Mouse (Mus musculus) erythroid progenitor cell, adult 5-6 weeks (primary cell): ENCODE results near the gene Morn3. TPM values are rescaled to one million over a fixed set of nuclear protein-coding genes. Genes with fewer than 3 reads are reported as not detected.
"Not testable (repeated sequence)": the region's sequence is repeated elsewhere in the genome, so short reads cannot be mapped to it uniquely, and the experiment has no call there.

Experiments used
- ATAC-seq: replicated peaks from 2 replicates; pipeline ENCODE4 v1.8.0; 2016; ENCODE audit warnings: moderate number of reproducible peaks, mild to moderate bottlenecking, moderate TSS enrichment, inconsistent platforms; ENCODE audit not compliant: poor library complexity, low FRiP score, severe bottlenecking
- total RNA-seq, 2 experiments: library from RNA; stranded (forward) in 1 of 2; stranded (reverse) in 1 of 2; fragments of 150-400 nt in 1 of 2; fragments of 186-747, 209-891 nt in 1 of 2; gene quantifications; 2 replicates each; pipeline versions ENCODE4 v1.2.3 to v1.2.4; 2015 to 2017; ENCODE audit warnings: low replicate concordance in 2 of 2

The Morn3 gene
- total RNA-seq, 2 experiments from 2014 or later: not detected

DNA sequence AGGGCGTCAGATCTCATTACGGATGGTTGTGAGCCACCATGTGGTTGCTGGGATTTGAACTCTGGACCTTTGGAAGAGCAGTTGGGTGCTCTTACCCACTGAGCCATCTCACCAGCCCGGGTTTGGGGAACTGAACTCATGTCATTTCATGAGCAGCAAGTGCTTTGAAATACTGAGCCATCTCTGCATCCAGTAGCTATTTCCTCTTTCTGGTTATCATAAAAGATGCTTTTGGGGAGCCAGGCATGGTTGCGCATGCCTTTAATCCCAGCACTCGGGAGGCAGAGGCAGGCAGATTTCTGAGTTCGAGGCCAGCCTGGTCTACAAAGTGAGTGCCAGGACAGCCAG, 14.6 kb upstream of the Morn3 start:
- ATAC-seq: not testable (repeated sequence)

DNA sequence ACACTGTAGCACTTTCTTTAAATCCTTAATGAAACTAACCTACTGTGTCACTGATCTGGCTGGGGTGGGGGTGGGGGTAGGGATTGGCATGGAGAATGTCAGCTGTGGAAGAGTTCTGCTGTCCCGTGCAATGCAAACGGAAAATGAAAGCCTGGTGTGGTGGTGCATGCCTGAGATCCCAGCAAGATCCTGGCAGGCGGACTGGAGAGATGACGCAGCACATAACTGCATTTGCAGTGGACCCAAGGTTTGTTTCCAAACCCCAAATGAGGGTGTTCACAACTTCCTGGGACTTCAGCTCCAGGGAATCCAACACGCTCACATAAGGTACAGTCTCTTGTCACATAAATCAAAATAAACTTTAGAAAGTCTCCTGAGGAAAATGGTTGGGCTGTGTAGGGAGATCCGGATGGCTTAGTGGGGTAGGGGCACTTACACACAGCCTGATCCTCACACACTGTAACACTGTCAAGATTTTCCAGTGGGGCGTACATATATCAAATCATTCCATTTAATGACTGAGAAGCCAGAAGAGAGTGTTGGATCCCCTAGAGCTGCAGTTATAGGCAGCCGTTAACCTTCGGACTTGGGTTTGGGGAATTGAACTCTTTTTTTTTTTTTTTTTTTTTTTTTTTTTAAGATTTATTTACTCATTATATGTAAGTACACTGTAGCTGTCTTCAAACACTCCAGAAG, 14.0 kb upstream of the Morn3 start:
- no peak for ATAC-seq

DNA sequence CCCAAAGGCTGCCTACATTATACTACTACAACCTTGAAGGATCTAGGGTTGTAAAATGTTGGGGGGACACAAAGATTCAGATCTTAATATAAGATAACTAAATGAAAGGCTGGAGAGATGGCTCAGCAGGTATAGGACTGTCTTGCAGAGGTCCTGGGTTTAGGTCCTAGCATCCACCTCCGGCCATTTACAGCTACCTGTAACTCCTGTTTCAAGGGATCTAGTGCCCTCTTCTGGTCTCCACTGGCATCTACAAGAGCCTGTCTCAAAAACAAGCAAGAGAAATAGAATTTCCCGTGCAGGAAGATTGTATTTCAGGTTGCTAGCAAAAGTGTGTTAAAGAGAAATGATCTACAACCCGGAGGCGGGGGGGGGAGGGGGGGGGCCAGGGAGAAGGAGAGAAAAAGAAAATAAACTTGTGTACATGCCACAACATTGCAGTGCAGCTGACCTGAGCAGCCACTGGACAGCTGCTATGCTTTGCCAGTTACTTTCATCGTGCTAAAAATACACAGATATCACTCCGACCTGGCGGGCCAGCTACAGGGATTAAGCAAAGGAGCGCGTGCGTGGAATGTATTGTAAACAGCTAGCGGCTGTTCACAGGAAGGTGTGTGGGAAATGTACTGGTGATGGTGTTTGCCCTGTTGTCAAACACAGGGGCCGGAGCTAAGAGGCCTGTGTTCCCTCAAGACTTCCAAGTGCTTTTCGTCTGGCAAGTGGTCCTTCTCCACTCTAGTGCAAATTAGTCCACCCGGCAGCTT, 13.1 kb upstream of the Morn3 start:
- ATAC-seq: no peak

DNA sequence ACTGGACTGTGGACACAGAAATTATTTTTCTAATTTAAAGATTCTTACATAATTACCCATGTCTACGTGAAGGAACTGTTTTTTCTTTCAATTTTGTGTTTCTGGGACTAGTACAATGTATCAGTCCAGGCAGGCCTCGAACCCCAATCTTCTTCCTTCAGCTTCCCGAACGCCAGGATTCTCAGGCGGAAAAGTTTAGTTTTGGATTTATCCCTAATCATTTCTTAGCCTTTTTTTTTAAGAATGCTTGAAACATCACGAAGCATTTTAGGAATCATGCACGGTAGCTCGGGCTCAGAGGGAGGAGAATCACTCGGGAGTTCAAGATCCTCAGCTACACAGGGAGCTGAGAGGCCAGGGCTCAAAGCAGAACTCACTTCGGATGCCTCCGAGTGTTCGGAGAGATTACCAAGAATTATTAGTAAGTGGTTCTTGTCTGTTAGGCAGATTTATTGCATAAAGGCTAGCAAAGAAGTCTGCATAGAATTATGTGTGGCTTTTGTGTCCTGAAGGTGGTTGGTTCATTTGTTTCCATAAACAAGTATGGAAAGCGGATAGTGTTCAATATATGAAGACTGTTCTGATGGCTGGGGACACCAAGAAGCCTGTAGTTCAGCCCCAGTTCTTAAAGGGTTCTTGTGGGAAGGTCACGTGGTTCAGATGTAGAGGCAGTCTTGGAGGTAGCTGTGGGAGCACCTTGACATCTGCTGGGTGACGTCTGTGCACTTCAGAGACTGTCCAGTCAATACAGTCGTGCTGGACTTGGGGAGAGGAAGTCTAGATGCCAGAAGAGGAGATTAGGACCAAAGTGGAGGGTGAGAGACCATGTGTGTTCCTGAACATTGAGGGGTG, 11.7 kb upstream of the Morn3 start:
- peak; percentile 36 for ATAC-seq

DNA sequence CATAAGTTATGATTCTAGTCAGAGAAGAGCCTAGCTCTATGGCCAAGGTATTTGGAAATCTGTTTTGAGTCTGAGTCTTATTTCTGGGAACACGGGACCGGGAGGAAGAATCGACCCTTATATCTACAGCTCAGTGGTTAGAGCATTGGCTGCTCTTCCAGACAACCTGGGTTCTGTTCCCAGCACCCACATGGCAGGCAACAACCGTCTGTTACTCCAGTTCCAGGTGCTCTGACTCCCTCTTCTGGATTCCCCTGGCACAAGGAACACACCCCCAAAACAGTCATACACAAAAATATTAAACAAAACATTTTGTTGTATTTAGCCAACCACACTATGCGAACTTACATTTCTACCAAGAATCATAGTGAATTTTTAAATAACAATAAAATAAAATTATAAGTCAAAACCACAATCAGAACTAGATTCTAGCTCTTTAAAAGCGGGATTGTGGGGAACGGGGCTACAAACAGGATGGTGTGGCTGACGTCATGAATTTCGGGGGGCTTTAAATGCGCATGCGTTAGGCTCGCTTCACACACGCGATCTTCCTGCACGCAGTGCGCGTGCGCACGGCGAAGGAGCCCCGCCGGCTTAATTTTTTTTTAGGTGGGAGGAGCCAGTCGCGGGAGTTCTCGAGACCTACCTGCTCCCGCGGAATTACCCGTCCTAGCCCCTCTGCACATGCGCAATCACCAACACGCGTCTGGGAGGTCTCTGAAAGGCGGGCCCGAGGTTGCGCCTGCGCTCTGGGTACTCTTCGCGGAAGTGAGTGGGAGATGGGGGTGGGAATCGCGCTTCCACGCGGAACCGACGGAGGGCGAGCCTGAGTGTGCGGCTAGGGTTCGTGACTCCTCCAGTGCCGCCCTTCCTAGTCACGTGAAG, 10.8 kb upstream of the Morn3 start:
- ATAC-seq: peak; percentile 96

DNA sequence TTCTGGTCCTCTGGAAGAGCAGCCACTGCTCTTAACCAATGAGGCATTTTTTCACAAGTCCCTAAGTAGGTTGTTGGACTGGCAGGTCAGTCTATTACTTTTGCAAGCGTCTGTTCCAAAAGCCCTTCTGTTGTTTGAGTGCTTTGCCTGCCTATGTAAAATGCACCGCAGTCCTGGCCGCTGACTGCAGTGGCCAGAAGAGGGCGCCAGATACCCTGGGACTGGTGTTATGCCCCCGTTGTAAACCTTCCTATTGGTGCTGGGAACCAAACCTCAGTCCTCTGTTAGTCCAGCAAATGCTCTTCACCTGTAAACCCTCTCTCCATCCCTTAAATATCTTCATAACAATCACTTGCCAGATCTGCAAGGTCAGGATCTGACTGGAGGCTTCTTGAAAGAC, 4.9 kb upstream of the Morn3 start:
- ATAC-seq: no peak

DNA sequence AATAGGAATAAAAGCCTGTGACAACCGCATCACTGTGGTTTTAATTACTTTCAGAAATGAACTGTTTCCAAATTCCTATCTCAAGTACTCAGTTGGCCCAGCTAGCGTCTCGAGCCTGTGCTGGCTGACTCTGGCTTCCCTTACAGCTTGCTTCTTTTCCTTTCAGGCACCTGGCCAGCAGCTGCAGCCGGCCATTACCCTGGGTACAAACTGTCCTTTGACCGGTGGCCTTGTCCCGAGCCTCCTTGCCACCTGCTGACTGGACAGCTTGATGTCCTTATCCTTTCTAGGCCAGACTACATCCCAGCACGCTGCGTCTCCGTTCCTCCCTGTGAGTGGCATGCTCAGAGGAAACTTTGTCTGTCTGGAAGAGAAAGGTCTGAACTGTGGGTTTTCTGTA, 4.1 kb upstream of the Morn3 start:
- ATAC-seq: no peak

DNA sequence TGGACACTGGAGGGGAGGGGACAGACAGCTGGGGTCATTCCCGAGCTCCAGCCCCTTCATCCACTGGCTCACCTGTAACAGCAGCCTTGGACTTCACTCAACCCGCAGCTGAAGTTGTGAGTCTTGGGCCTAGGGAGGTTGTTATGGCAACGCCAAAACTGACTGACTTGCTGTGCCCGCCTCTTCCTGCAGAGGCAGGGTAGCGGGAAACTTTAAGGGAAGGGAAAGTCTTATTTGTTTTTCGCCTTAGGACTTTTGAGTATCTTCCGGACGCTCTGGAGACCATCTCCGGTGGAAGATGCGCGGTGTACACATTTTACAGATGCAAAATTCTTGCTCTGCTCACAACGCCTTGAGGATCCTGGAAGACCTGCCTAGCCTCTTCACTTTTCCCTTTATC, 2.5 kb upstream of the Morn3 start:
- peak; percentile 60; the same call in 1 of the 2 replicates for ATAC-seq

DNA sequence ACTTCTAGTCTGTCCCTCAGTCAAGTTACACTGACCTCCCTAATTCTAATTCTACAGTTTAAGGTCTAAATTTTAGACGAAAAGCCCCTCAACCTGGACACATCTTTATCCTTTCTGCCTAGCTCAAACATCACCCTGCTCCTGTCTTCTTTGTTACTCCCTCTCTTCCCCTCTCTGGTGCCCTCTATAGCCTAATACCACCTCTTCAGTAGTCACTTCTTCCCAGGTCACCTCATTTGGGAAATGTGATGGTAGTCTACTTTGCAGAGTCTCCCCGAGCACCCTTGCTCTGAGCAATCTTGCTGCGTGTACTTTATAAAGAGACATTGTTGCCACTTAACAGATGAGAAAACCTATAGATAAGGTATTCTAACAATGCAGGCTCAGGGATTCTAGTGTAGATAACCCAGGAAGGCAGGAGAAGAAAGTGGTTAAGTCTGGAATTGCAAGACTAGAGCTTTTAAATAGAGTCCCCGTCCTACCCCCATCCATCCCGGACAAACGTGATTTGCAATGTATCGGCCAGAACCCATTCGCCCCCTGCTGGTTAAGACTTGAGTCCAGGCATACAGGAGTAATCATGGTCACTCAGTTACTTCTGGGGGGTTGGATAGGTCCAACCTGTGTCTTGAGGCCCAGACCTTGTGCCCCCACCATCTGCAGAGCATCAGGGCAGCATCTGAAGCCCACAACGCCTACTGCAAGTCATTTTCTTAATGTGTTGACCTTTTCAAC, 1.1 kb downstream of the Morn3 start:
- 0 out of 2 replicates have a peak, but pooled peaks have one; percentile 27 for ATAC-seq

DNA sequence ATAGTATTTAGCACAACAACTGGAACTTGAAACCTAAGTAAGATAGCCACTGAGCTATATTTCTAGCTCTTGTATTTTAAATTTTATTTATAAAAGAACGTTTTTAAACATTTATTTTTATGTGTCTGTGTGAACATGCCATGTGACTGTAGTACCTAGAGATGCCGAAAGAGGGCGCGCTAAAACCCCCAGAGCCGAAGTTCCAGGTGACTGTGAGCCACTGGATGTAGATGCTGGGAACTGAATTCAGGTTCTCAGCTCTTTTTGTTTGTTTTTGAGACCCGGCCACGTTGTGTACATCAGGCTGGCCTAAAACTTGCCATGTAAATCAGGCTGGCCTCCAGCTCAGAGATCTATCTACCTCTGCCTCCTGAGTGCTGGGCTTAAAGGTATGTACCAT, 3.0 kb downstream of the Morn3 start:
- ATAC-seq: 0 out of 2 replicates have a peak, but pooled peaks have one; percentile 48

DNA sequence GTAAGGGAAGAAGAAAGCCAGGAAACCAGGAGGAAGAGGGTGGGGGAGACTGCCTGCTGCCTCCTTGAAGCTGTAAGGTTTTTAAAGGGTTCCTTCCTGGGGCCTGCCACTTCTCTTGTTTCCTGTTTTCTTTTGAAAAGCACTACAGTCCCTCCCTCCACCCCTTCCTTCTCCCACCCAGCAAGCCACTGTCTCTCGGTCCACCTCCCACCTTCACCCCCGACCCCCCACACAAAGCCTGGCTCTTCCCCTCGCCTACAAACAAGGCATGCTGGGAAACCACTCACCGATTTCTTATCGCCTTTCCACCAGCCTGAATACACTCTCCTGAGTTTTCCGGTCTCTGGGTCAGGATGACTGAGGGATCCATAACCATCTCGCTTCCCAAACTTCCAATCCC, 6.0 kb downstream of the Morn3 start:
- no peak for ATAC-seq

DNA sequence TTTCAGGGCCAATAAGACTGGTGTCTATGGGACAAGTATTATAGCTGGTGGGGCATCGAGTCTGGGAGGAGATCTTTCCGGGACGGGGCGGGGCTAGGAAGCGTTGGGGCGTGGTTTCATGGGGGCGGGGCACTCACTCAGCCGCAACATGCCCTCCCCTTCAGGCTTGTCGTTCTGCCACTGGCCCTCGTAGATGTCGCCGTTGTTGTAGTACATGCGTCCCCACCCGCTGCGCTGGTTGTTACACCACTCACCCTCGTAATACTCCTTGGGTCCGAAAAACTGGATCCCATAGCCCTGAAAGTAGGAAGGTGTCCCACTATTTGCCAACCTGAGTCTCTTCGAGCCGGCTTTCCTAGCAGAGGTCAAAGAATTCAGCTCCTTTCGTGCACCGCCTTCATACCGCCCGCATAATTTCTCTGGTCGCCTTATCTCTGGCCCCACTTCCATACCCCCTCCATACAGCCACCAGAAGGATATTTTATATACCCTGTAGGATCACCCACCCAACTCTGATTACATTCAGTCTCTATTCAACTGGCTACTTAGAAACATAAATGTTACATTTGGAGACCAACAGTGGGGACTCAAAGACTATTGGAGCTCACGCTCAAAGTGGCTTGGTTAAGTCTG, 7.6 kb downstream of the Morn3 start:
- peak; percentile 86 for ATAC-seq

DNA sequence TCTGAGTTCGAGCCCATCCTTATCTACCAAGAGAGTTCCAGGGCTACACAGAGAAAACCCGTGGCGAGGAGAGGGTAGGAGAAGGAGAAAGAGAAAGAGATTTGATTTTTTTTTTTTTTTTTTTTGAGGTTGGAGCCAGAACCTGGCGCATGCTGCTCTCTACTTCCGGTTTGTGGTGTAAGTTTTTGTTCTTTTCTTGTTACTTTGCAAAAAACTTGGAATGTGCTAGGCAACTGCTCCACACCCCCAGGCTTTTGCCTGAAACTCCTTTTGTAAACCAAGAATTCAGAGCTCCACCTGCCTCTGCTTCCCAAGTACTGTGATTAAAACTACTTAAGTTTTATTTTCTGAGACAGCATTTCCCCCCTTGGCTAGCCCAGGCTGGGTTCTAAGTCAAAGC, 8.7 kb downstream of the Morn3 start:
- ATAC-seq: no peak

DNA sequence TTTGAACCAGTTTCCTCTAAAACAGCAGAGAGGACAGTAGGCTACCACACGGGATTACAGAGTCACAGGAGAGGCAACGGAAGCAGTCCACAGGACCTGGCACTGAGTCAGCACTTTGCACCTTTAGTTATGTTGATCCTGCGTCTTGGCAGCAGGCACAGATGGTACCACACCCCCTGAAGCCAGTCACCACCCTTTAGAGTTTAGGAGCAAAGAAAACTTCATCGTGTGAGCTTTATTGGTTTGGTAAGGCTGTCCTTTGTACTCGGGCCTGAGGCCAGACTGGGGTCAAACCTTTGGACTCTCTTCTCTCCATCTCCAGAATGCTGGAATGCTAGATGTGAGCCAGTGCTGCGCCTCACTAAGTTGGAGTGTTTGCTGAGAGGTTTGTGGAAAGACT, 11.3 kb downstream of the Morn3 start:
- peak; percentile 89 for ATAC-seq

DNA sequence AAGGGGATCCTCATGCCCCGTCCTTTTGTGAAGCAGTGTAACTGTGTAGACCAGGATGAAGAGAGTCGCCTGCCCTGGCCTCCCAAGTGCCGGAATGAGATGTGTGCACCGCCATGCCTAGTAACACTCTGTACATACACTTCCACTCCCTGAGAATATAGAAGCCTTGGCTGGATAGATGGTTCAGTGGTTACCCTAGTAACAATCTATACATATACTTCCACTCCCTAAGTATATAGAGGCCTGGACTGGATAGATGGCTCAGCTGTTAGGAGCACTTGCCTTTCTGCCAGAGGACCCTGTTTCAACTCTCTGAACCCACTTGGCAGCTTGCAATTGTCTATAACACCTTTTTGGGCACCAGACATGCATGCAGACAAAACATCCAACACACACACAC, 11.7 kb downstream of the Morn3 start:
- ATAC-seq: peak; percentile 70

DNA sequence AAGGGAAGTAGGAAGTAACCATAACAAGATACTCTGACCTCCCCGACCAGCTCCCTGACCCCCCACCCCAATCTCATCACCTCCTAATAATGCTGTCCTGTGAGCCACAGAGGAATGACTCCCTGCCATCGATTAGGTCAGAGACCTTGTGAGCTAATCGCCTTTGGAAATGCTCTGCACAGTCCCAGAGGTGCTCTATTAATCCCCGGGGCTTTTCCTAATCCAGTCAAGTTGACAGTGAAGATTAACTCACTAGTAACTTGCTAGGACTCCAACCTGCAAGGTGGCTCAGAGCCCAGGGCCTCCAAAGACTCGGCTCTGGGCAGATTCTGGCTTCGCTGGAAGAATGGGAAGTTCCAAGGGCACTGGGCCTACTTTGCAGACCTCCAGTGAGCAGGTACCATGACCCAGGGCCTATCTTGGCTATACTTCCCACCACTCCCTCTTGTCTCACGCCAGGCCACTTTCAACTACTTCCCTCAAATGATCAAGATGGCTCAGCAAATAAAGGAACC, 13.1 kb downstream of the Morn3 start:
- no peak for ATAC-seq

DNA sequence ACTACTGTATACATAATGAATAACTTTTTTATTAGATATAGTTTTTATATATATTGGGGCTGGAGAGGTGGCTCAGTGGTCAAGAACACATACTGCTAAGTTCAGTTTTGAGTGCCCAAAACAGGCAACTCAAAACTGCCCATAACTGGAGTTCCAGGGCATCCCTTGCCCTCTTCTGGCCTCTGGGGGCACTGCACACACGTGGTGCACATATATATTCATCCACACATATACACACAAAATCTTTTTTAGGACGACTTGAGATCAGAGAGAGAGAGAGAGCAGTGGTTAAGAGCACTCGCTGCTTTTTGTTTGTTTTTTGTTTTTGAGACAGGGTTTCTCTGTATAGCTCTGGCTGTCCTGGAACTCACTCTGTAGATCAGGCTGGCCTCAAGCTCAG, 15.5 kb downstream of the Morn3 start:
- no peak for ATAC-seq

DNA sequence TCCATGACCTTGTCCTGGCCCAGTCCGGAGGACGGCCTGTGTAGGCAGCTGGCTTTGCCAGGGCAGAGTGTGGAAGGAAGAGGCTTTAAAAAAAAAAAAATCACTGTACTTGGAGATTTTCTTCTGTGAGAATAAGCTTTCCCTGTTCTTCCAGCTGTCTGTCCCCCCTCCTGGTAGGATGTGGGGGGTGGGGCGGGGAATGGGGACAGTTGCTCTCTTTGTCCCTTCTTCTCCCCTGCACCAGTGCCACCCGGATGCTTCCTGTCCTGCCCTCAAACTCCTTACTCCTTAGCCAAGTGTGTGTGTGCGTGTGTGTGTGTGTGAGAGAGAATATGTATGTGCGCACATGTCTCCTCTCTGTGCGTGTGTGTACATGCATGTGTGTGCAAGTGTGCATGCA, 17.1 kb downstream of the Morn3 start:
- ATAC-seq: no peak
